Mouse (Mus musculus) neural tube, embryonic 11.5 days (tissue): Measurements from ENCODE around the gene Rsad2. TPM values are rescaled to one million over a fixed set of nuclear protein-coding genes. Genes with fewer than 3 reads are reported as not detected.

Experiments
- ATAC-seq: fragments of 200-750 bp; cut with Nextera tagmentation; 2 replicates; pipeline ENCODE4 v1.8.0; 2017; ENCODE audit warnings: moderate number of reproducible peaks, mild to moderate bottlenecking, moderate TSS enrichment, moderate library complexity; ENCODE audit not compliant: insufficient read depth, low FRiP score, low TSS enrichment
- DNase-seq: peaks from one replicate; pipeline ENCODE4 v3.0.0-alpha.2; 2015; ENCODE audit warnings: low spot score
- H3K27ac ChIP-seq: fragments of 300-500 bp; sonication (generic); 2 replicates; pipeline ENCODE4 v1.5.1; 2014; ENCODE audit warnings: low read depth, mild to moderate bottlenecking, low read length
- H3K27me3 ChIP-seq: fragments of 300-500 bp; sonication (generic); 2 replicates; pipeline ENCODE4 v1.6.1; 2014; ENCODE audit warnings: mild to moderate bottlenecking, low read length, mixed read lengths; ENCODE audit not compliant: control insufficient read depth, insufficient read depth
- H3K36me3 ChIP-seq: fragments of 300-500 bp; sonication (generic); 2 replicates; pipeline ENCODE4 v1.6.1; 2014; ENCODE audit warnings: mild to moderate bottlenecking, low read length, moderate library complexity, mixed read lengths; ENCODE audit not compliant: control insufficient read depth, insufficient read depth
- H3K4me1 ChIP-seq: fragments of 300-500 bp; sonication (generic); 2 replicates; pipeline ENCODE4 v1.6.1; 2014; ENCODE audit warnings: low read length, mixed read lengths; ENCODE audit not compliant: control insufficient read depth, insufficient read depth
- H3K4me2 ChIP-seq: fragments of 300-500 bp; sonication (generic); 2 replicates; pipeline ENCODE4 v1.6.1; 2014; ENCODE audit warnings: low read depth, mild to moderate bottlenecking, moderate library complexity
- H3K4me3 ChIP-seq: fragments of 300-500 bp; sonication (generic); 2 replicates; pipeline ENCODE4 v1.5.1; 2014; ENCODE audit warnings: low read depth, low read length
- H3K9ac ChIP-seq: fragments of 300-500 bp; sonication (generic); 2 replicates; pipeline ENCODE4 v1.6.1; 2014; ENCODE audit warnings: mild to moderate bottlenecking, low read length
- H3K9me3 ChIP-seq: fragments of 300-500 bp; sonication (generic); 2 replicates; pipeline ENCODE4 v1.6.1; 2016; ENCODE audit warnings: low read length; ENCODE audit not compliant: control insufficient read depth
- WGBS: fragments of 180-500 bp; shearing (Covaris S2); extraction: QIAGEN DNeasy Blood & Tissue Kit; methylation state at CpG from one replicate; pipeline ENCODE4 v1.1.7; 2014; 5-methylcytosine and 5-hydroxymethylcytosine counted together
- polyA plus RNA-seq: library from polyadenylated mRNA; unstranded; fragments of >200 nt; fragmentation: Nextera tagmentation; extraction: Ambion mirVana; gene quantifications from 2 replicates; pipeline ENCODE4 v1.2.1, GENCODE M21; 2014

The Rsad2 gene
- polyA plus RNA-seq, 1 experiment from 2014 or later: 0.42 TPM

DNA sequence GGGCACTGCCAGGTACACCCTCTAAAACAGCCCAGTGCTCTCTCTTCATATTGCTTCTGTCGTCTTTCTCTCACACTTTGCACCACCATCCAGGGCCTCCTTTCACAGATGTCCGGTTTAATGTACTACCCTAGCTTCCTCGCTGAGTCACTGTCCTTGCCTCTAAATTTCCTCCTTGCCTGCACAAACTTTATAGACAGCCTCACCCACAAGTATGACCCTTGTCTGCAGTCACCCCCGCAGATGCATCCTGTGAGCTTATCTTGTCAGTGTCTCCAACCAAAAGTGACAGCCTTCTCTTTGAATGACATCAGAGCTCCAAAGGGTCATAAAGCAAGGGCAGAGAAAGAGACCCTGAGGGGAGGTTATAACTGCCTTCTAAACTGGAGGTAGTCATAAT, 3.3 kb downstream of the Rsad2 start:
- no peak overlapping the region for H3K4me2 ChIP-seq
- H3K9ac ChIP-seq: no peak overlapping the region
- no peak for ATAC-seq
- H3K27me3 ChIP-seq: no peaks in the 10 kb centered on the region
- H3K27ac ChIP-seq: no peak overlapping the region
- 69% methylated on average over 4 of the region's 4 CpGs for WGBS
- no peaks in the 10 kb centered on the region for H3K4me1 ChIP-seq
- no peaks in the 10 kb centered on the region for H3K9me3 ChIP-seq
- no peak overlapping the region for H3K4me3 ChIP-seq
- H3K36me3 ChIP-seq: no peaks in the 10 kb centered on the region
- DNase-seq: no peak

DNA sequence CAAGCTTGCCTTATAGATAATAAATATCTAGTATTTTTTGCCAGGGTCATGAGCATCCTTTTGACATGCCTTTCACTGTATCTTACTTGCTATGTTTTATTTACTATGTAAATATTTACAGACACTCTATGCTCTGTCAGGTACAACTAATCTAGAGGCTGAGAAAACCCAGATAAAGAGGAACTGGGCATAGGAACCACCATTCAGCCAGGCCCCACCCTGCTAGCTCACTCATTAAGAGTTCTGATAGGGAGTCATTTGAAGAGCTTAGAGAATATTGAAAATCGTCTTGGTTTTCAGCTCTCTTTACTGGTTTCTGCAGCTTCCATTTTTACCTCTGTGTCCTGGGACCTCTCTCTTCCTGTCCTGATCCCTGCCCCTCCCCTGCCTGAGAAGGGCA, 5.1 kb downstream of the Rsad2 start:
- Histone ChIP-seq H3K27ac (no peak overlapping the region), H3K9ac (no peak overlapping the region), H3K4me2 (no peak overlapping the region), H3K4me1 (no peaks in the 10 kb centered on the region), H3K4me3 (no peak overlapping the region), H3K36me3 (no peaks in the 10 kb centered on the region), H3K27me3 (no peaks in the 10 kb centered on the region), H3K9me3 (no peaks in the 10 kb centered on the region)
- DNase-seq: no peak
- 67% methylated on average over 1 of the region's 1 CpGs for WGBS
- no peak for ATAC-seq

DNA sequence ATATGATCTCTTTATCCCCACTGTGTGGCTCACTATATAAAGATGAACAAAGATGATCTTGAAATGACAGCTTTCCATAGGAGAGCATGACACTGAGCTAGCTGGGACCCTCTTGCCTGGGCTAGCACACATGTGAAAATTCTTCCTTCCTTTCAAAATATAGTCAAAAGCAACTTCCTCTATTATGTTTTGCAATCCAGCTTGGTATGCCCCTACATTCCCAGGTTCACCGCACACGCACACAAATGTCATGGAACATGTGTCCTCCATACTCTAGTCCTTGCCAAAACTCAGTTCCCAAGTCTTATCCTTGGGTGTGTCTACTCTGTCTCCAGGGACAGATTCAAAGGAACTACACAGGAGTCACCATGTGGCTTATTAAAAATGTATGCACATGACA, 6.8 kb downstream of the Rsad2 start:
- no peaks in the 10 kb centered on the region for H3K4me1 ChIP-seq
- H3K27me3 ChIP-seq: no peaks in the 10 kb centered on the region
- H3K9me3 ChIP-seq: no peaks in the 10 kb centered on the region
- WGBS: 98% methylated on average over 2 of the region's 2 CpGs
- no peak overlapping the region for H3K4me3 ChIP-seq
- DNase-seq (no peak), ATAC-seq (no peak)
- H3K36me3 ChIP-seq: no peaks in the 10 kb centered on the region
- H3K9ac ChIP-seq: no peak overlapping the region
- H3K4me2 ChIP-seq: no peak overlapping the region
- H3K27ac ChIP-seq: no peak overlapping the region

DNA sequence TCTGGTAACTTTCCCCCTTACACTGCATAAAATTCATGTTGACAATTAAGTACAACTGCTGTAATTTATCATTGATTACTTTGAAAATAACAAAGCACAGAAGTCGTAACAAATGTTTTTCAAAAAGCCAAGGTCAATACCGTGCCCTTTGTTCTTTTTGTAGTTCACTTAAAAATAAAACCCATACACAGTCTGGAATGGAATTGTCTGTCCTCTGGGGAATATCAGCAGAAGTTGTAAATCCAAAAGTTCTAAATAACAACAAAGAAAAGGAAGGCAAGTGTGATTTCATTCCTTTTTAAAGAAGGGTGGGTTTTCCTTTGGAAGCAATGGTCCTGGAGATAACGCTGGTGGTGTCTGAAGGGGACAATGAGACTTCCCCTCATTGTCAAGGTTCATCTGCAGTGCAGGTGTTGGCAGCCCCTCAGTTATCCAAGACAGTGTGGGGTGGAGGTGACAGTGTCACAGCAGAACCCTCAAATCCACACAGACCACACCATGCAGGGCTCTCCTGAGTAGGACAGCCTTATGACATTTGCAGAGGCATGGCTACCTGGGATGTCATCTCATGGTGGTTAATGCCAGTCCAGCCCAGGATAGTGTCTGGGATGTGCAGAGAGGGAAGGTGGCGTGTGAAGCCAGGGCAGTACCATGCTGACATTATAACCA, 9.7 kb downstream of the Rsad2 start:
- no peak overlapping the region for H3K4me2 ChIP-seq
- 80% methylated on average over 4 of the region's 4 CpGs for WGBS
- H3K27ac ChIP-seq: no peak overlapping the region
- H3K27me3 ChIP-seq: no peaks in the 10 kb centered on the region
- ATAC-seq (no peak), DNase-seq (no peak)
- H3K9ac ChIP-seq: no peak overlapping the region
- no peaks in the 10 kb centered on the region for H3K4me1 ChIP-seq
- H3K36me3 ChIP-seq: no peaks in the 10 kb centered on the region
- H3K9me3 ChIP-seq: no peaks in the 10 kb centered on the region
- no peak overlapping the region for H3K4me3 ChIP-seq

DNA sequence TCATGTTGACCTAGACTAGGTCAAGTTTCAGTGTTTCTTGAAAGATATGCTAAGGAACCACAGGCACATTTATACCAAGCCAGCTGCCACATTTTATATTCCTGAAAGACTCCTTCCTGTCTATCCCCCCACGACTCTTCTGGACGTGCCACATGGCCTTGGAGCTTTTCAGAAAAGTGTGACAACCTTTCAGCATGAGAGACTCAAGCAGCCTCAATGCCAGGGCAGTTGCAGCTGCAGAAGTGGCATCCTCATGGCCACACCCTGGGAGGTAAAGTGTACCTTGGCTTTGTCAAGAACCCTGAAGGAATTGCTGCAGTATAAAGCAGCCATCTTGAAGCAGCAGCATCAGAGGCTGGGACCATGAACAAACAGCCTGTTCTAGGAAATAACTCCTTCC, 11.7 kb downstream of the Rsad2 start:
- 90% methylated on average over 2 of the region's 2 CpGs for WGBS
- ATAC-seq (no peak), DNase-seq (no peak)
- Histone ChIP-seq H3K27ac (no peak overlapping the region), H3K4me3 (no peak overlapping the region), H3K4me1 (no peaks in the 10 kb centered on the region), H3K9ac (no peak overlapping the region), H3K9me3 (no peaks in the 10 kb centered on the region), H3K27me3 (no peaks in the 10 kb centered on the region), H3K36me3 (no peaks in the 10 kb centered on the region), H3K4me2 (no peak overlapping the region)

DNA sequence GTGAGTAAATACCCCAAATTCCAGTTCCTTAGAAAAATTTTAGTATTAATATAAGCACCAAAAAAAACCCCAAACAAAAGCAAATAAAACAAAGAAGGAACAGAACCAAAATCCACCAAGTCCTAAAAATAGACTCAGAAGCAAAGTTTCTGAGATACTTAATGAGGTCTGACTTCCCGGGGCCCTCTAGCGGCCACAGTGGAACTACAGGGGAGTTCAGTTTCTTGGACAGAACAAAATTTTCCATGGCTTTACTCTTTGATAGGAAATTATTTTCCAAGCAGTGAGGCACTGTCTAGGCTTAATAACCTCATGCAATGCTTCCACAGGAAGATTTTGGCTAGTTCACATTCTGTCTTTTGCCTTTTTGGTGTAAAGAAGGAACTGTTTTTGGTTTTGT, 12.2 kb downstream of the Rsad2 start:
- H3K4me3 ChIP-seq: no peak overlapping the region
- H3K4me1 ChIP-seq: no peaks in the 10 kb centered on the region
- no peak overlapping the region for H3K4me2 ChIP-seq
- no peaks in the 10 kb centered on the region for H3K9me3 ChIP-seq
- no peaks in the 10 kb centered on the region for H3K27me3 ChIP-seq
- no peak overlapping the region for H3K27ac ChIP-seq
- WGBS: 1% methylated on average over 2 of the region's 2 CpGs
- no peaks in the 10 kb centered on the region for H3K36me3 ChIP-seq
- ATAC-seq (no peak), DNase-seq (peak; percentile 68)
- no peak overlapping the region for H3K9ac ChIP-seq

DNA sequence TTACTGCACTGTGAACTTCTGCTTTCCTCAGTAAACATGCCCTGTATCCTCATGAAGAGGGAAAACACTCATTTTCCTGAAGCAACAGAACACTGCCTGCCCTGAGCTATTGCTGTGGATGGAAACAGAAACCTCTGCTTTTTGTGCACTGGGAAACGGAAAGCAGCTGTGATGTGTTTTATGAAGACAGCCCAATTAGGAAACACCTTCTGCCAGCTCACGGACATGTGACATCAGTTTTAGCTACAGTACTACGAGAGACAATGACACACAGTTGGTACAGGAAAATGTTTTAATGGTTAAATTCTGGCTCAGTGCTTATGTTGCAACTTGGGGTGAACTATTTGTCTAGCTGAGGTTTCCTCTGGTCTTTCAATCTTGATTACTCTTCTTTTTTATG, 16.9 kb downstream of the Rsad2 start:
- H3K4me3 ChIP-seq: no peak overlapping the region
- no peak overlapping the region for H3K4me2 ChIP-seq
- H3K36me3 ChIP-seq: no peaks in the 10 kb centered on the region
- ATAC-seq (no peak), DNase-seq (no peak)
- no peak overlapping the region for H3K27ac ChIP-seq
- WGBS: 81% methylated on average over 3 of the region's 3 CpGs
- no peaks in the 10 kb centered on the region for H3K27me3 ChIP-seq
- H3K9ac ChIP-seq: no peak overlapping the region
- H3K9me3 ChIP-seq: no peaks in the 10 kb centered on the region
- H3K4me1 ChIP-seq: no peaks in the 10 kb centered on the region

DNA sequence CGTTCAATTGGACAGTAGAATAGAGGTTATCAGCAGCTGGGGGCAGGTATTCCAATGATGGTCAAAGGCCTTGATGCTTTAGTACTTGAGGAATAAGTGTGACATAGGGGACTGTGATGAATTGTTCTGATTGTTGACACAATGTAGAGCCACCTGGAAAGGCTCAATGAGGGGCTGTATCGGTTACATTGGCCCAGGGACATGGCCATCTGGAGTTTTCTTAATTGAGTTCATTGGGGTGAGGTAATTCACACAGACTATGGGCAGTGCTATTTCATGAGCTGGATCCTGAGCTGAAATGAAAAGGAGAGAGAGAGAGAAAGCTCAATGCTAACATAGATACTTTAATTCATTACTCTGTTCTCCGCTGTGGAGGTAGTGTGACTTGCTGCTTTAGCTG, 18.3 kb downstream of the Rsad2 start:
- Histone ChIP-seq H3K4me2 (no peak overlapping the region), H3K4me3 (no peak overlapping the region), H3K9ac (no peak overlapping the region), H3K9me3 (no peaks in the 10 kb centered on the region), H3K4me1 (no peaks in the 10 kb centered on the region), H3K27ac (no peak overlapping the region), H3K27me3 (no peaks in the 10 kb centered on the region), H3K36me3 (no peaks in the 10 kb centered on the region)
- no peak for DNase-seq
- whole genome bisulfite sequencing: 76% methylated on average over 3 of the region's 3 CpGs
- ATAC-seq: no peak

DNA sequence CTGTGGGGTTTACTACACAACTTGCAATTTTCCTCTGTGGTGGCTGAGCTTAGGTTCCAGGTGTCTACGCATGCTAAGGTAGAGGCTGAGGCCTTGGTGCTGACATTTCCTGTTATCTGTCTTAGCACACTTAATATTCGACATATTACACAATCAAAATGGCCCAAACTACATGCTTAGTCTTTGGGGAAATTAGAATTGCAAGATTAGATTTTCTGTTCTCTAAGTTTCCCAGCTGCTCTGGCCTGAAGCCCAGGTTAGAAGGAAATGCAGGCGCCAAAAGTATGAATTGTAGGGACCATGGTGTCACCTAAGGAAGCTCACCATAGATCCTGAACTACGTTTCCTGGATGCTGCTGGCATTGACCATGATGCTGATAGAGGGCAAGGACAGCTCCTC, 19.9 kb downstream of the Rsad2 start:
- H3K4me2 ChIP-seq: no peak overlapping the region
- H3K9ac ChIP-seq: no peak overlapping the region
- no peaks in the 10 kb centered on the region for H3K27me3 ChIP-seq
- 89% methylated on average over 4 of the region's 4 CpGs for WGBS
- DNase-seq: no peak
- no peak for ATAC-seq
- H3K9me3 ChIP-seq: no peaks in the 10 kb centered on the region
- H3K27ac ChIP-seq: no peak overlapping the region
- no peaks in the 10 kb centered on the region for H3K36me3 ChIP-seq
- H3K4me3 ChIP-seq: no peak overlapping the region
- H3K4me1 ChIP-seq: no peaks in the 10 kb centered on the region
